Mouse (Mus musculus): Measurements from ENCODE around the gene Dgkh.

- TF ChIP-seq POLR2A (IDR thresholded peaks at IDR 0.05; ENCODE audit: borderline replicate concordance, low read depth, low read length), result no peak
- TF ChIP-seq CTCF (IDR thresholded peaks at IDR 0.05; ENCODE audit: low read depth, low read length), result no peak
These were observed 48.4 kb downstream of the Dgkh start for GRCm38 (mm10) chr14:78684171-78684570.
